Mouse (Mus musculus) spleen, adult 2 months (tissue): ENCODE results near the gene Brsk2. TPM values are rescaled to one million over a fixed set of nuclear protein-coding genes. Genes with fewer than 3 reads are reported as not detected.
A peak's percentile ranks its signal among the peaks of the same experiment; 100 is the strongest.

Source experiments
- DNase-seq, 2 experiments: peaks; one replicate each; pipeline versions ENCODE4 v3.0.0 to v3.0.0-alpha.2; 2012 to 2021; ENCODE audit warnings: low spot score in 2 of 2, low read depth in 1 of 2
- H3K27ac ChIP-seq: fragments of 200-500 bp; 2 replicates; pipeline ENCODE4 v1.5.1; 2012; ENCODE audit warnings: low read length, inconsistent platforms; ENCODE audit not compliant: insufficient read depth
- H3K27me3 ChIP-seq: fragments of 200-500 bp; 2 replicates; pipeline ENCODE4 v1.6.1; 2012; ENCODE audit warnings: mild to moderate bottlenecking, moderate library complexity, low read length, inconsistent platforms; ENCODE audit not compliant: control insufficient read depth, insufficient read depth
- H3K36me3 ChIP-seq: fragments of 200-500 bp; 2 replicates; pipeline ENCODE4 v1.6.1; 2012; ENCODE audit warnings: mild to moderate bottlenecking, low read length, inconsistent platforms; ENCODE audit not compliant: control insufficient read depth, insufficient read depth
- H3K4me1 ChIP-seq: fragments of 200-500 bp; 2 replicates; pipeline ENCODE4 v1.6.1; 2011; ENCODE audit warnings: inconsistent platforms; ENCODE audit not compliant: control insufficient read depth, insufficient read depth, insufficient read length
- H3K4me3 ChIP-seq: fragments of 200-500 bp; 2 replicates; pipeline ENCODE4 v1.5.1; 2011; ENCODE audit warnings: mild to moderate bottlenecking, inconsistent platforms; ENCODE audit not compliant: insufficient read depth, insufficient read length; ENCODE audit errors: extremely low read depth
- CTCF ChIP-seq: fragments of 200-500 bp; IDR thresholded peaks from 2 replicates; pipeline ENCODE4 v1.5.1; 2011; ENCODE audit warnings: mild to moderate bottlenecking, inconsistent platforms; ENCODE audit not compliant: insufficient read depth, insufficient read length, insufficient replicate concordance; ENCODE audit errors: extremely low read depth
- POLR2A ChIP-seq: fragments of 200-500 bp; IDR thresholded peaks from 2 replicates; pipeline ENCODE4 v1.6.1; 2011; ENCODE audit warnings: low read depth, low read length, inconsistent platforms
- WGBS: fragments of 180-500 bp; shearing (Covaris S2); methylation state at CpG from one replicate; pipeline ENCODE4 v1.1.7; 2018; 5-methylcytosine and 5-hydroxymethylcytosine counted together
- polyA plus RNA-seq: library from polyadenylated mRNA; depleted of rRNA; stranded (reverse); fragments of >200 nt; gene quantifications from 2 replicates; pipeline ENCODE4 v1.2.3, GENCODE M21; 2012

The Brsk2 gene
- polyA plus RNA-seq, 1 experiment, result 0.67 TPM

GRCm38 (mm10) chr7:141924917-141925316 is 24.6 kb upstream of the Brsk2 start:
- WGBS, result 4% methylated on average over 7 of the region's 7 CpGs
- H3K4me3 ChIP-seq, result no peak overlapping the region
- TF ChIP-seq POLR2A, result no peak
- peak; percentile 95 for TF ChIP-seq CTCF
- H3K36me3 ChIP-seq, result no peaks in the 10 kb centered on the region
- H3K27ac ChIP-seq, result no peak overlapping the region
- no peaks in the 10 kb centered on the region for H3K4me1 ChIP-seq
- no peaks in the 10 kb centered on the region for H3K27me3 ChIP-seq
- peak; percentile 15 to 56 for DNase-seq

- H3K27ac ChIP-seq, result no peak overlapping the region
- no peaks in the 10 kb centered on the region for H3K4me1 ChIP-seq
- no peak overlapping the region for H3K4me3 ChIP-seq
- 69% methylated on average over 10 of the region's 10 CpGs for WGBS
- no peak for DNase-seq
- no peak for TF ChIP-seq POLR2A
- TF ChIP-seq CTCF, result no peak
- H3K36me3 ChIP-seq, result no peaks in the 10 kb centered on the region
- no peaks in the 10 kb centered on the region for H3K27me3 ChIP-seq
These were observed 20.9 kb upstream of the Brsk2 start for GRCm38 (mm10) chr7:141928642-141929041.

GRCm38 (mm10) chr7:141934128-141934898 is 15.2 kb upstream of the Brsk2 start:
- H3K27me3 ChIP-seq, result no peaks in the 10 kb centered on the region
- TF ChIP-seq CTCF (no peak), POLR2A (no peak)

GRCm38 (mm10) chr7:141934951-141935350 is 14.6 kb upstream of the Brsk2 start:
- 90% methylated on average over 6 of the region's 6 CpGs for WGBS
- TF ChIP-seq POLR2A (no peak), CTCF (no peak)
- no peaks in the 10 kb centered on the region for H3K4me1 ChIP-seq
- no peak overlapping the region for H3K27ac ChIP-seq
- no peak overlapping the region for H3K4me3 ChIP-seq
- H3K27me3 ChIP-seq, result no peaks in the 10 kb centered on the region
- DNase-seq, result no peak
- H3K36me3 ChIP-seq, result no peaks in the 10 kb centered on the region

More at GRCm38 (mm10) chr7:141934128-141934898, 15.2 kb upstream of the Brsk2 start:
- no peak for DNase-seq
- H3K4me3 ChIP-seq, result no peak overlapping the region
- WGBS, result 72% methylated on average over 7 of the region's 7 CpGs
- no peaks in the 10 kb centered on the region for H3K4me1 ChIP-seq
- no peaks in the 10 kb centered on the region for H3K36me3 ChIP-seq
- H3K27ac ChIP-seq, result no peak overlapping the region

- H3K27ac ChIP-seq, result no peak overlapping the region
- no peaks in the 10 kb centered on the region for H3K36me3 ChIP-seq
- no peak overlapping the region for H3K4me3 ChIP-seq
- WGBS, result 83% methylated on average over 5 of the region's 5 CpGs
- no peaks in the 10 kb centered on the region for H3K4me1 ChIP-seq
- no peak for TF ChIP-seq POLR2A
- TF ChIP-seq CTCF, result no peak
- no peak for DNase-seq
- no peaks in the 10 kb centered on the region for H3K27me3 ChIP-seq
These were observed 6.1 kb upstream of the Brsk2 start for GRCm38 (mm10) chr7:141943444-141943843.

GRCm38 (mm10) chr7:141945927-141946326 is 3.6 kb upstream of the Brsk2 start:
- TF ChIP-seq POLR2A, result no peak
- TF ChIP-seq CTCF, result no peak
- Histone ChIP-seq H3K27me3 (peaks cover 15% of the 10 kb centered on the region), H3K4me1 (peaks cover 4% of the 10 kb centered on the region; the same call in 1 of the 2 replicates), H3K36me3 (no peaks in the 10 kb centered on the region), H3K4me3 (no peak overlapping the region), H3K27ac (no peak overlapping the region)
- DNase-seq, result no peak
- 39% methylated on average over 7 of the region's 7 CpGs for WGBS

GRCm38 (mm10) chr7:141947512-141947911 is 2.0 kb upstream of the Brsk2 start:
- Histone ChIP-seq H3K4me1 (peaks cover 4% of the 10 kb centered on the region; the same call in 1 of the 2 replicates), H3K36me3 (no peaks in the 10 kb centered on the region), H3K4me3 (no peak overlapping the region), H3K27ac (no peak overlapping the region), H3K27me3 (peaks cover 18% of the 10 kb centered on the region)
- no peak for TF ChIP-seq CTCF
- no peak for TF ChIP-seq POLR2A
- DNase-seq, result no peak
